Mouse (Mus musculus): ENCODE measurements around the gene Cwc27. TPM values are rescaled to one million over a fixed set of nuclear protein-coding genes. Genes with fewer than 3 reads are reported as not detected.

Cwc27 gene
- total RNA-seq, 1 experiment = 29.5 TPM

GRCm38 (mm10) chr13:104817696-104818095, 754 bp upstream of the Cwc27 start:
- Histone ChIP-seq H3K9ac (ENCODE audit: insufficient read depth, low read depth, low read length, poor library complexity, severe bottlenecking) (peak overlapping the region; percentile 89), H3K27ac (ENCODE audit: insufficient read depth, low read depth, low read length, poor library complexity, severe bottlenecking) (no peak overlapping the region), H3K9me3 (ENCODE audit: control insufficient read depth, insufficient read depth, low read depth, low read length) (no peaks in the 10 kb centered on the region), H3K4me3 (ENCODE audit: insufficient read depth in 1 of 2, low read depth in 1 of 2, low read length in 2 of 2, poor library complexity in 1 of 2, severe bottlenecking in 1 of 2) (peak overlapping the region; percentile 76 to 92), H3K4me1 (ENCODE audit: control insufficient read depth in 2 of 2, insufficient read depth in 2 of 2, low read length in 2 of 2, poor library complexity in 1 of 2) (peaks cover 2 to 5% of the 10 kb centered on the region in 2 experiments; a peak in 2 of 4 replicates), H3K36me3 (ENCODE audit: control insufficient read depth, insufficient read depth, low read length, poor library complexity, severe bottlenecking) (no peaks in the 10 kb centered on the region)
- no peak for DNase-seq (ENCODE audit: low read depth, low spot score)
- in situ Hi-C loops (cut with MboI; ENCODE audit: low sequenced_read_pairs in 2 of 2, unreplicated experiment in 2 of 2) = loop anchor here in 1 of 2 experiments (10.0 kb wide), 1 partner anchor 117 kb away; no protein-coding TSS in a partner anchor
- TF ChIP-seq ZC3H11A (IDR thresholded peaks at IDR 0.05; ENCODE audit: borderline replicate concordance, low read depth, low read length) (no peak), ZNF384 (IDR thresholded peaks at IDR 0.05; ENCODE audit: low read depth, low read length) (no peak), CHD2 (IDR thresholded peaks at IDR 0.05; ENCODE audit: low read depth, low read length) (no peak), MAFK (IDR thresholded peaks at IDR 0.05; ENCODE audit: insufficient read depth, low read depth, low read length) (no peak)

- no peak for TF ChIP-seq ZNF384 (IDR thresholded peaks at IDR 0.05; ENCODE audit: low read depth, low read length)
- no peak for TF ChIP-seq HCFC1 (IDR thresholded peaks at IDR 0.05; ENCODE audit: borderline replicate concordance, insufficient read depth, low read length)
- no peak for TF ChIP-seq CHD2 (IDR thresholded peaks at IDR 0.05; ENCODE audit: low read depth, low read length)
- no peak for TF ChIP-seq ZC3H11A (IDR thresholded peaks at IDR 0.05; ENCODE audit: borderline replicate concordance, low read depth, low read length)
- no peak for TF ChIP-seq MAFK (IDR thresholded peaks at IDR 0.05; ENCODE audit: insufficient read depth, low read depth, low read length)
- H3K4me3 ChIP-seq (ENCODE audit: insufficient read depth in 1 of 2, low read depth in 1 of 2, low read length in 2 of 2, poor library complexity in 1 of 2, severe bottlenecking in 1 of 2) = peak overlapping the region; percentile 76 to 92
- no peaks in the 10 kb centered on the region for H3K36me3 ChIP-seq (ENCODE audit: control insufficient read depth, insufficient read depth, low read length, poor library complexity, severe bottlenecking)
- DNase-seq (ENCODE audit: low read depth, low spot score) = no peak
- H3K9ac ChIP-seq (ENCODE audit: insufficient read depth, low read depth, low read length, poor library complexity, severe bottlenecking) = peak overlapping the region; percentile 89
- no peaks in the 10 kb centered on the region for H3K9me3 ChIP-seq (ENCODE audit: control insufficient read depth, insufficient read depth, low read depth, low read length)
- no peak overlapping the region for H3K27ac ChIP-seq (ENCODE audit: insufficient read depth, low read depth, low read length, poor library complexity, severe bottlenecking)
- in situ Hi-C loops (cut with MboI; ENCODE audit: low sequenced_read_pairs in 2 of 2, unreplicated experiment in 2 of 2) = loop anchor here in 1 of 2 experiments (10.0 kb wide), 1 partner anchor 119 kb away; no protein-coding TSS in a partner anchor
- 0 out of 4 replicates have a peak, but pooled peaks cover 0 to 2% of the 10 kb centered on the region in 2 experiments for H3K4me1 ChIP-seq (ENCODE audit: control insufficient read depth in 2 of 2, insufficient read depth in 2 of 2, low read length in 2 of 2, poor library complexity in 1 of 2)
Observed at GRCm38 (mm10) chr13:104816270-104816634, 690 bp downstream of the Cwc27 start.

GRCm38 (mm10) chr13:104805681-104806080, 11.3 kb downstream of the Cwc27 start:
- Histone ChIP-seq H3K9ac (ENCODE audit: insufficient read depth, low read depth, low read length, poor library complexity, severe bottlenecking) (no peak overlapping the region), H3K27ac (ENCODE audit: insufficient read depth, low read depth, low read length, poor library complexity, severe bottlenecking) (no peak overlapping the region), H3K9me3 (ENCODE audit: control insufficient read depth, insufficient read depth, low read depth, low read length) (no peaks in the 10 kb centered on the region), H3K36me3 (ENCODE audit: control insufficient read depth, insufficient read depth, low read length, poor library complexity, severe bottlenecking) (peaks cover 2% of the 10 kb centered on the region; the same call in 1 of the 2 replicates), H3K4me3 (ENCODE audit: insufficient read depth in 1 of 2, low read depth in 1 of 2, low read length in 2 of 2, poor library complexity in 1 of 2, severe bottlenecking in 1 of 2) (no peak overlapping the region), H3K4me1 (ENCODE audit: control insufficient read depth in 2 of 2, insufficient read depth in 2 of 2, low read length in 2 of 2, poor library complexity in 1 of 2) (no peaks in the 10 kb centered on the region)
- in situ Hi-C loops (cut with MboI; ENCODE audit: low sequenced_read_pairs in 2 of 2, unreplicated experiment in 2 of 2) = no loop called here
- DNase-seq (ENCODE audit: low read depth, low spot score) = peak; percentile 43
- TF ChIP-seq ZC3H11A (IDR thresholded peaks at IDR 0.05; ENCODE audit: borderline replicate concordance, low read depth, low read length) (peak; percentile 77), CHD2 (IDR thresholded peaks at IDR 0.05; ENCODE audit: low read depth, low read length) (no peak)

- H3K9ac ChIP-seq (ENCODE audit: insufficient read depth, low read depth, low read length, poor library complexity, severe bottlenecking) = no peak overlapping the region
- in situ Hi-C loops (cut with MboI; ENCODE audit: low sequenced_read_pairs in 2 of 2, unreplicated experiment in 2 of 2) = no loop called here
- no peak overlapping the region for H3K4me3 ChIP-seq (ENCODE audit: insufficient read depth in 1 of 2, low read depth in 1 of 2, low read length in 2 of 2, poor library complexity in 1 of 2, severe bottlenecking in 1 of 2)
- TF ChIP-seq ZC3H11A (IDR thresholded peaks at IDR 0.05; ENCODE audit: borderline replicate concordance, low read depth, low read length) (no peak), CHD2 (IDR thresholded peaks at IDR 0.05; ENCODE audit: low read depth, low read length) (no peak), HCFC1 (IDR thresholded peaks at IDR 0.05; ENCODE audit: borderline replicate concordance, insufficient read depth, low read length) (no peak), MAFK (IDR thresholded peaks at IDR 0.05; ENCODE audit: insufficient read depth, low read depth, low read length) (no peak), ZNF384 (IDR thresholded peaks at IDR 0.05; ENCODE audit: low read depth, low read length) (no peak)
- no peak overlapping the region for H3K27ac ChIP-seq (ENCODE audit: insufficient read depth, low read depth, low read length, poor library complexity, severe bottlenecking)
- no peak for DNase-seq (ENCODE audit: low read depth, low spot score)
- H3K36me3 ChIP-seq (ENCODE audit: control insufficient read depth, insufficient read depth, low read length, poor library complexity, severe bottlenecking) = peaks cover 4% of the 10 kb centered on the region; the same call in 1 of the 2 replicates
- no peaks in the 10 kb centered on the region for H3K9me3 ChIP-seq (ENCODE audit: control insufficient read depth, insufficient read depth, low read depth, low read length)
- H3K4me1 ChIP-seq (ENCODE audit: control insufficient read depth in 2 of 2, insufficient read depth in 2 of 2, low read length in 2 of 2, poor library complexity in 1 of 2) = no peaks in the 10 kb centered on the region
Observed at GRCm38 (mm10) chr13:104799566-104800182, 17.3 kb downstream of the Cwc27 start.

Data from ES-E14 (cell line).